Mouse (Mus musculus) C2C12 (cell line): ENCODE measurements around the gene Nfe2l3.

Experiments
- CTCF ChIP-seq: IDR thresholded peaks from one replicate; pipeline ENCODE4 v1.5.1; 2011; ENCODE audit not compliant: control insufficient read depth, insufficient read depth, insufficient read length
- MYOD1 ChIP-seq: IDR thresholded peaks from one replicate; pipeline ENCODE4 v1.6.1; 2011; ENCODE audit warnings: low read depth; ENCODE audit not compliant: control insufficient read depth, insufficient read length

DNA sequence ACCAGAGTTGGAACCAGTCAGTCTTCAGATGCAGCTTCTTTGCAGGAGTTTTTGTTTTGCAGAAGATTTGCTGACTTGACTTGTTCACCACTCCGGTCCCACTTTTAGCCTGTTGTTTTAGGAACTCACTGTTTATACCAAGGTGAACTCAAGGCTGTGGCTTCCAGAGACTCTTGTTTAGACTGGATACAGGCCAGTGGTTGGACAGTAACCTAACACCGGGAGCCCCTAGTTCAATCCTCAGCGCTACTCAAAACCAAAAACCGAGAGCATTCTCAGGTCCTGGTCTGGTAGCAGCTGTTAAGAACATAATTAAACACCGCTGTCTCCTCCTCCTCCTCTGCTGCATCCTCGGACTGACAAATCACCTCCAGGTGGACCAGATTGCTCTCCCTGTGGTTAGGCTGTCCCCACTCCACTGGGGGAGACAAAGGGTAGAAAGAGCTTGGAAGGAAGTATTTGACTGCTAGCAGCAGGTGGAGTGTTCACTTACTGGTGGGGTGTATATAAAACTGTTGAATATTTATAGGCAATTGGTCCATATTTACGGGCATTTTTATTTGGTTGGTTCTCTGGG is 20.5 kb downstream of the Nfe2l3 start:
- no peak for TF ChIP-seq CTCF
- peak; percentile 60 for TF ChIP-seq MYOD1
